Mouse (Mus musculus) CH12.LX (cell line): ENCODE results near the gene Adamts7.

Experiments
- BHLHE40 ChIP-seq: IDR thresholded peaks from 2 replicates; pipeline ENCODE4 v1.6.1; 2011; ENCODE audit warnings: mild to moderate bottlenecking, low read depth, low read length, improper control_type of control experiment
- CTCF ChIP-seq, 2 experiments: IDR thresholded peaks in 1 of 2; conservative IDR thresholded peaks in 1 of 2; 2 replicates each; pipeline ENCODE4 v1.5.1; 2011 to 2012; ENCODE audit warnings: low read depth in 2 of 2, low read length in 2 of 2, improper control_type of control experiment in 1 of 2, inconsistent platforms in 1 of 2, mild to moderate bottlenecking in 1 of 2, moderate library complexity in 1 of 2
- EP300 ChIP-seq: IDR thresholded peaks from 2 replicates; pipeline ENCODE4 v1.6.1; 2011; ENCODE audit warnings: low read length, improper control_type of control experiment
- ETS1 ChIP-seq: conservative IDR thresholded peaks from 2 replicates; pipeline ENCODE4 v1.6.1; 2012; ENCODE audit warnings: low read depth, mild to moderate bottlenecking, inconsistent platforms, low read length, improper control_type of control experiment, moderate library complexity
- HCFC1 ChIP-seq: IDR thresholded peaks from 2 replicates; pipeline ENCODE4 v1.6.1; 2012; ENCODE audit warnings: low read depth, mild to moderate bottlenecking, inconsistent platforms, low read length, improper control_type of control experiment
- KAT2A ChIP-seq: IDR thresholded peaks from 2 replicates; pipeline ENCODE4 v1.6.1; 2012; ENCODE audit warnings: low read length, improper control_type of control experiment, inconsistent platforms; ENCODE audit not compliant: insufficient replicate concordance
- MAX ChIP-seq: IDR thresholded peaks from 2 replicates; pipeline ENCODE4 v1.6.1; 2011; ENCODE audit warnings: low read length, improper control_type of control experiment
- MEF2A ChIP-seq: IDR thresholded peaks from 2 replicates; pipeline ENCODE4 v1.6.1; 2014; ENCODE audit warnings: low read depth, mild to moderate bottlenecking, inconsistent platforms, low read length, improper control_type of control experiment, borderline replicate concordance
- POLR2A ChIP-seq: IDR thresholded peaks from 2 replicates; pipeline ENCODE4 v1.6.1; 2011; ENCODE audit warnings: low read depth, mild to moderate bottlenecking, improper control_type of control experiment, low read length
- UBTF ChIP-seq: IDR thresholded peaks from 2 replicates; pipeline ENCODE4 v1.6.1; 2012; ENCODE audit warnings: low read depth, mild to moderate bottlenecking, inconsistent platforms, low read length, improper control_type of control experiment, moderate library complexity
- USF2 ChIP-seq: conservative IDR thresholded peaks from 2 replicates; pipeline ENCODE4 v1.6.1; 2011; ENCODE audit warnings: low read depth, low read length, improper control_type of control experiment
- ZKSCAN1 ChIP-seq: IDR thresholded peaks from 2 replicates; pipeline ENCODE4 v1.6.1; 2012; ENCODE audit warnings: low read depth, inconsistent platforms, low read length, improper control_type of control experiment, borderline replicate concordance

- TF ChIP-seq POLR2A (no peak), CTCF (conservative IDR thresholded peaks at IDR 0.05 in 1 of 2, IDR thresholded peaks at IDR 0.05 in 1 of 2; ENCODE audit: low read depth in 2 of 2, low read length in 2 of 2) (no peak), KAT2A (no peak), UBTF (no peak), MEF2A (no peak), HCFC1 (no peak), MAX (no peak), ZKSCAN1 (no peak), USF2 (no peak), BHLHE40 (no peak), EP300 (no peak), ETS1 (no peak)
Observed at GRCm38 (mm10) chr9:90135963-90136677, 26.7 kb upstream of the Adamts7 start.
